8 mouse cellular contexts compared by ENCODE assay signal in genomic region chr4:116053399-116053961, GRCm38 (mm10). TPM values are rescaled to one million over a fixed set of nuclear protein-coding genes. Genes with fewer than 3 reads are reported as not detected.
DNase-seq lines count a peak whose midpoint lies in the region; ATAC-seq and TF ChIP-seq lines count a peak whose summit lies in the region.

TSS of gene Nsun4 (minus strand) at chr4:116053876.

- H3K9ac ChIP-seq in ES-Bruce4 (ENCODE audit: low read depth, poor library complexity, severe bottlenecking): peak within 1 kb of the TSS; percentile 84
- peak within 1 kb of the TSS; percentile 59 for H3K9ac ChIP-seq in forebrain, embryonic 13.5 days
- peak within 1 kb of the TSS; percentile 53 for H3K9ac ChIP-seq in liver, postnatal 0 days (replicated peaks)
- peak within 1 kb of the TSS; percentile 61 for H3K9ac ChIP-seq in neural tube, embryonic 14.5 days (replicated peaks; ENCODE audit: low read depth, low read length)

- intact Hi-C loops in heart, postnatal 10 days (cut with DNase I): loop anchor here (2.0 to 5.0 kb wide), 2 partner anchors 21 to 151 kb away; partner anchors contain the start of genes Lrrc41 and Uqcrh

- TF ChIP-seq CTCF in ES-Bruce4 (IDR thresholded peaks at IDR 0.05; ENCODE audit: low read depth, low read length): no peak
- no peak for TF ChIP-seq CTCF in liver, postnatal 0 days (IDR thresholded peaks at IDR 0.05; ENCODE audit: low read depth)

- no peaks in the 10 kb centered on the region; the same call in 1 of the 2 replicates for H3K36me3 ChIP-seq in ES-Bruce4 (ENCODE audit: control insufficient read depth, insufficient read depth, low read length, poor library complexity, severe bottlenecking)
- H3K36me3 ChIP-seq in forebrain, embryonic 13.5 days (ENCODE audit: poor library complexity, severe bottlenecking): 0 out of 2 replicates have a peak, but pooled peaks cover under 1% of the 10 kb centered on the region
- H3K36me3 ChIP-seq in liver, postnatal 0 days (replicated peaks; ENCODE audit: insufficient read depth, low read length): no peaks in the 10 kb centered on the region; the same call in 1 of the 2 replicates
- H3K36me3 ChIP-seq in neural tube, embryonic 14.5 days (ENCODE audit: control insufficient read depth, insufficient read depth, low read length): no peaks in the 10 kb centered on the region

- no peak for TF ChIP-seq EP300 in ES-Bruce4 (IDR thresholded peaks at IDR 0.05; ENCODE audit: insufficient read depth, low read depth, low read length)
- TF ChIP-seq EP300 in liver, postnatal 0 days (IDR thresholded peaks at IDR 0.05; ENCODE audit: low read depth): peak; percentile 41; the same call in 1 of the 2 replicates

- no peaks in the 10 kb centered on the region for H3K9me3 ChIP-seq in ES-Bruce4 (replicated peaks; ENCODE audit: control insufficient read depth, insufficient read depth, low read length, poor library complexity, severe bottlenecking)
- no peaks in the 10 kb centered on the region for H3K9me3 ChIP-seq in forebrain, embryonic 13.5 days (replicated peaks)
- H3K9me3 ChIP-seq in liver, postnatal 0 days (ENCODE audit: low read length): no peaks in the 10 kb centered on the region
- no peaks in the 10 kb centered on the region for H3K9me3 ChIP-seq in neural tube, embryonic 14.5 days (ENCODE audit: control insufficient read depth, low read length)

- no peaks in the 10 kb centered on the region for H3K27me3 ChIP-seq in ES-Bruce4 (ENCODE audit: control insufficient read depth, insufficient read depth, low read length, poor library complexity, severe bottlenecking)
- H3K27me3 ChIP-seq in forebrain, embryonic 13.5 days: no peaks in the 10 kb centered on the region
- no peaks in the 10 kb centered on the region for H3K27me3 ChIP-seq in liver, postnatal 0 days (ENCODE audit: insufficient read depth, low read length)
- H3K27me3 ChIP-seq in neural tube, embryonic 14.5 days (ENCODE audit: control insufficient read depth, insufficient read depth, low read length): no peaks in the 10 kb centered on the region

- H3K4me1 ChIP-seq in ES-Bruce4 (ENCODE audit: control insufficient read depth, insufficient read depth, low read length): no peaks in the 10 kb centered on the region
- H3K4me1 ChIP-seq in forebrain, embryonic 13.5 days: peaks cover 16% of the 10 kb centered on the region
- H3K4me1 ChIP-seq in liver, postnatal 0 days (ENCODE audit: insufficient read depth): peaks cover 10% of the 10 kb centered on the region
- H3K4me1 ChIP-seq in neural tube, embryonic 14.5 days (ENCODE audit: control insufficient read depth, insufficient read depth, low read length): no peaks in the 10 kb centered on the region

- peak; percentile 90 for TF ChIP-seq POLR2A in ES-Bruce4 (IDR thresholded peaks at IDR 0.05; ENCODE audit: insufficient read depth, low read length)

- peak; percentile 90 for ATAC-seq in cerebellum, adult (ENCODE audit: insufficient number of reproducible peaks, low FRiP score, low TSS enrichment)
- peak; percentile 98 for ATAC-seq in forebrain, embryonic 13.5 days
- peak; percentile 93 for ATAC-seq in liver, postnatal 0 days
- peak; percentile 96 for ATAC-seq in neural tube, embryonic 14.5 days (ENCODE audit: low read depth)

- H3K4me2 ChIP-seq in forebrain, embryonic 13.5 days: peak within 1 kb of the TSS; percentile 73
- H3K4me2 ChIP-seq in liver, postnatal 0 days (ENCODE audit: low read depth, low read length): peak within 1 kb of the TSS; percentile 84
- peak within 1 kb of the TSS; percentile 72 for H3K4me2 ChIP-seq in neural tube, embryonic 14.5 days (ENCODE audit: low read depth, low read length)

- H3K4me3 ChIP-seq in ES-Bruce4 (ENCODE audit: low read depth, low read length): peak within 1 kb of the TSS; percentile 96
- H3K4me3 ChIP-seq in forebrain, embryonic 13.5 days: peak within 1 kb of the TSS; percentile 50
- peak within 1 kb of the TSS; percentile 59 for H3K4me3 ChIP-seq in liver, postnatal 0 days (ENCODE audit: low read depth, low read length)
- peak within 1 kb of the TSS; percentile 59 for H3K4me3 ChIP-seq in neural tube, embryonic 14.5 days (ENCODE audit: low read depth, low read length)

- peak; percentile 92 to 94 for DNase-seq in heart, postnatal 10 days
- peak; percentile 84 for DNase-seq in large intestine, adult 2 months (ENCODE audit: low read depth, low spot score)
- DNase-seq in liver, postnatal 0 days: peak; percentile 89
- DNase-seq in testis, postnatal 10 days (ENCODE audit: low spot score): peak; percentile 90

- peak within 1 kb of the TSS; percentile 80 for H3K27ac ChIP-seq in ES-Bruce4 (ENCODE audit: insufficient read depth, low read length)
- peak within 1 kb of the TSS; percentile 89 for H3K27ac ChIP-seq in forebrain, embryonic 13.5 days
- peak within 1 kb of the TSS; percentile 87 for H3K27ac ChIP-seq in liver, postnatal 0 days (ENCODE audit: low read depth)
- peak within 1 kb of the TSS; percentile 91 for H3K27ac ChIP-seq in neural tube, embryonic 14.5 days (ENCODE audit: low read depth, low read length)

- WGBS in forebrain, embryonic 13.5 days: under 1% methylated on average over 35 of the region's 35 CpGs
- WGBS in large intestine, adult 2 months: 0% methylated on average over 35 of the region's 35 CpGs
- WGBS in liver, postnatal 0 days (ENCODE audit: insufficient replicate concordance): under 1% methylated on average over 35 of the region's 35 CpGs
- under 1% methylated on average over 35 of the region's 35 CpGs for WGBS in neural tube, embryonic 14.5 days

RNA-seq across cellular contexts. Expression of gene Nsun4, which starts in this region (rescaled TPM):
- 11.7 and 14.4 TPM in 2 replicates for polyA plus RNA-seq in ES-Bruce4 (2011; ENCODE audit: insufficient read depth, insufficient read length, low read depth, missing spikeins)
- polyA plus RNA-seq in forebrain, embryonic 13.5 days (2015; fragmentation: Nextera tagmentation; extraction: Ambion mirVana): 13.7 and 15.6 TPM in 2 replicates
- 10 to 100 TPM; 23.5 to 24.8 TPM for total RNA-seq in heart, postnatal 10 days (2021)
- polyA plus RNA-seq in large intestine, adult 2 months (2012; rRNA removed): 9.2 and 10.9 TPM in 2 replicates
- polyA plus RNA-seq in liver, postnatal 0 days (2015; fragmentation: Nextera tagmentation; extraction: Ambion mirVana): 8.4 and 8.7 TPM in 2 replicates
- polyA plus RNA-seq in neural tube, embryonic 14.5 days (2014; fragmentation: Nextera tagmentation; extraction: Ambion mirVana): 12.4 and 12.6 TPM in 2 replicates

Comparison
In these comparisons a context has a peak if more than half of its experiments do, and no peak if none do; other contexts are left out.
1. Peak in every context shown above with its lines: DNase-seq, ATAC-seq, H3K4me3 ChIP-seq and H3K27ac ChIP-seq.